Mouse (Mus musculus): Measurements from ENCODE around the gene Mboat1. TPM values are rescaled to one million over a fixed set of nuclear protein-coding genes. Genes with fewer than 3 reads are reported as not detected.

Mboat1 gene
- polyA plus RNA-seq, 2 experiments, result 0.65 to 1.2 TPM

DNA sequence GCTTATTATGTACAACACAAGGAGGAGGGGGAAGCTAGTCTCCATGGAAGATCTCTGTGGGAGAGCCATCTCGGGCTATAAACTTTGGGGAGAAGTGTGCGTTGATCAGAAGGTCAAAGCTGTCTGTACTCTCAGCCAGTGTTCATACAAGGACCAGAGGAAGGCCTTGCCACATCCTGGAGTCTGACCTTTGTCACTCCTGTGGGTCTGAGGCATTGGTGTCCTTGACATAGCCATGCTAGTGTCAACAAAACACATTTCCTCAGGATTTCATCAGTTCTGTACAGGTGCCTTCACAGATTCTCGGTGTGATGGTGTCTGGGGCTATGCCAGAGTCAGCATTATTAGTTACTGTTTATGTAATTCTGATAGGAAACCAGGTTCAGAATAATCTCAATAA lies 115.1 kb downstream of the Mboat1 start:
- Histone ChIP-seq H3K4me1 (replicated peaks; ENCODE audit: control insufficient read depth in 2 of 2, insufficient read depth in 2 of 2, low read length in 1 of 2) (no peaks in the 10 kb centered on the region; a peak in 1 of 4 replicates), H3K4me3 (ENCODE audit: insufficient read depth in 1 of 2, low read depth in 2 of 2, low read length in 2 of 2) (no peak overlapping the region), H3K36me3 (replicated peaks; ENCODE audit: control insufficient read depth, insufficient read depth, low read depth) (no peaks in the 10 kb centered on the region), H3K27ac (no peak overlapping the region), H3K27me3 (ENCODE audit: control insufficient read depth, insufficient read depth, low read length) (no peaks in the 10 kb centered on the region), H3K9ac (replicated peaks) (no peak overlapping the region), H3K4me2 (ENCODE audit: low read depth) (no peak overlapping the region), H3K9me3 (ENCODE audit: control insufficient read depth, low read length) (no peaks in the 10 kb centered on the region)
- no peak for ATAC-seq (ENCODE audit: insufficient read depth)
- no peak for TF ChIP-seq CTCF (IDR thresholded peaks at IDR 0.05; ENCODE audit: low read depth)
- no peak for TF ChIP-seq EP300 (IDR thresholded peaks at IDR 0.05; ENCODE audit: low read depth)
- DNase-seq (ENCODE audit: low read depth in 3 of 3, low spot score in 3 of 3), result no peak
- 56% methylated on average over 3 of the region's 3 CpGs for WGBS (ENCODE audit: insufficient replicate concordance)

DNA sequence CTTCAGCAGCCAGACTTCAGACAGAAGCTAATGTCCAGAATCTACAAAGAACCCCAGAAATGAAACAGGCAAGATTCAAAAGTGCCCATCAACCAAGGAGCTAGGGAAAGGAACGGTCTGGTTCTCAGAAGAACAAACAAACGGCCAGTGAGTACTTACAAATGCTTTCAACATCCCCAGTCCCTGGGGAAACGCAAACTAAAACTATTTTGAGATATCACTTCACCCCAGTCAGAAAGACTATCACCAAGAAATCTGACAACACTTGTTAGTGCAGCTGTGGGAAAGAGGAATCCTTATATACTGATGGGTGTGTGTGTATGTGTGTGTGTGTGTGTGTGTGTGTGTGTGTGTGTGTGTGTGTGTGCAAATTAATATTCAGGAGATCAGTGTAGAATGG lies 116.4 kb downstream of the Mboat1 start:
- H3K9ac ChIP-seq (replicated peaks), result no peak overlapping the region
- 45% methylated on average over 3 of the region's 3 CpGs for WGBS (ENCODE audit: insufficient replicate concordance)
- H3K4me1 ChIP-seq (replicated peaks; ENCODE audit: control insufficient read depth in 2 of 2, insufficient read depth in 2 of 2, low read length in 1 of 2), result no peaks in the 10 kb centered on the region; a peak in 1 of 4 replicates
- no peaks in the 10 kb centered on the region for H3K36me3 ChIP-seq (replicated peaks; ENCODE audit: control insufficient read depth, insufficient read depth, low read depth)
- ATAC-seq (ENCODE audit: insufficient read depth) (no peak), DNase-seq (ENCODE audit: low read depth in 3 of 3, low spot score in 3 of 3) (no peak)
- H3K9me3 ChIP-seq (ENCODE audit: control insufficient read depth, low read length), result no peaks in the 10 kb centered on the region
- H3K27ac ChIP-seq, result no peak overlapping the region
- no peaks in the 10 kb centered on the region for H3K27me3 ChIP-seq (ENCODE audit: control insufficient read depth, insufficient read depth, low read length)
- H3K4me2 ChIP-seq (ENCODE audit: low read depth), result no peak overlapping the region
- TF ChIP-seq CTCF (IDR thresholded peaks at IDR 0.05; ENCODE audit: low read depth), result no peak
- TF ChIP-seq EP300 (IDR thresholded peaks at IDR 0.05; ENCODE audit: low read depth), result no peak
- no peak overlapping the region for H3K4me3 ChIP-seq (ENCODE audit: insufficient read depth in 1 of 2, low read depth in 2 of 2, low read length in 2 of 2)

DNA sequence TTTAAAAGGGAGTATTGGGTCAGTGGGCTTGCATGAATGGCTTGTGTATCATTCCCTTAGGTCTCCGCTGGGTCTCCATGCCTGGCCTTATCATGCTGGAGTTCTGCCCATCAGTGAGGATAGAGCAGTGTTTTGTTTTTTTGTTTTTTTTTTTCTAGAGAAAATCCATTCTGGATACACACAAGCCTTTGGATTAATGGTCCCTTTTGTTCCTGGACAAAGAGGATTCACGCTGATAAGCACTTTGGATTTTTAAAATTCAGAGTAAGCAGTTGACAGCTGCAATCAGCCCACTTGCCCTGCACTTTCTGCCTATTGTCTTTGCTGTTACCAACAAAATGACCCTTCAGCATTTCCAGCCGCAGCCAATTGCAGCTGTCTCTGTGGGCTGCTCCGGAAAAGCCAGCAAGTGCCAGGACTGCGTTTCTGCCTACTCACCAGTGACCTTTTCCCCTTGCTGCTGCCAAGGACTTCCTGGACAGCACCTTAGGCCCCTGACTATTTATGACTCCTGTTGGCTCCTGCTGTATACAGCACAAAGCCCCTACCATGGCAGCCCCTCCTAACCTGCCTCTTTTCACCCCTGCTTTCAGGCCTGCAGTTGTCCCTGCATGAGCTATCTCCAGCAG lies 117.5 kb downstream of the Mboat1 start:
- H3K4me3 ChIP-seq (ENCODE audit: insufficient read depth in 1 of 2, low read depth in 2 of 2, low read length in 2 of 2), result no peak overlapping the region
- H3K27ac ChIP-seq, result no peak overlapping the region
- no peak for DNase-seq (ENCODE audit: low read depth in 3 of 3, low spot score in 3 of 3)
- no peaks in the 10 kb centered on the region for H3K36me3 ChIP-seq (replicated peaks; ENCODE audit: control insufficient read depth, insufficient read depth, low read depth)
- no peaks in the 10 kb centered on the region for H3K27me3 ChIP-seq (ENCODE audit: control insufficient read depth, insufficient read depth, low read length)
- no peaks in the 10 kb centered on the region for H3K9me3 ChIP-seq (ENCODE audit: control insufficient read depth, low read length)
- TF ChIP-seq EP300 (IDR thresholded peaks at IDR 0.05; ENCODE audit: low read depth), result no peak
- no peak for TF ChIP-seq CTCF (IDR thresholded peaks at IDR 0.05; ENCODE audit: low read depth)
- H3K9ac ChIP-seq (replicated peaks), result no peak overlapping the region
- no peak for ATAC-seq (ENCODE audit: insufficient read depth)
- H3K4me2 ChIP-seq (ENCODE audit: low read depth), result no peak overlapping the region
- 36% methylated on average over 5 of the region's 5 CpGs for WGBS (ENCODE audit: insufficient replicate concordance)
- no peaks in the 10 kb centered on the region; a peak in 1 of 4 replicates for H3K4me1 ChIP-seq (replicated peaks; ENCODE audit: control insufficient read depth in 2 of 2, insufficient read depth in 2 of 2, low read length in 1 of 2)

DNA sequence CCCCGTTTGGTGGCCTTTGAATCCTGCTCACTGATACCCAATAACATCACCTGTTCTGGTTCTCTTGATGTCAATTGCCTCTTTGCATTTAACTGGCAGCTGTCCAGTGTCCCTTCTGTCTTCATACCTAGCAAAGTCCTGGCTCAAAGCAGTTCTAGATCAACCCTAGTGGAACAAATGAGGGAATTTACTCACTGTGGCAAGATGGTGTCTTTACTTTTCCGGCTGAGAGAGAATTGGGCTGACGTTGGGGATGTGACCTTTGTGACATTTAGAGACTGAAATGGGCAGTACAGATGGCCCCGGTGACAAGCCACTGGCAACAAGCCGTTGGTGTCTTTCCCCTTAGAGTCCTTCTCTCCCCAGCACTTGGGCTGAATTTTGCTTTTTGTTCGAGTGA lies 118.1 kb downstream of the Mboat1 start:
- Histone ChIP-seq H3K9me3 (ENCODE audit: control insufficient read depth, low read length) (no peaks in the 10 kb centered on the region), H3K4me1 (replicated peaks; ENCODE audit: control insufficient read depth in 2 of 2, insufficient read depth in 2 of 2, low read length in 1 of 2) (no peaks in the 10 kb centered on the region; a peak in 1 of 4 replicates), H3K9ac (replicated peaks) (no peak overlapping the region), H3K27ac (no peak overlapping the region), H3K36me3 (replicated peaks; ENCODE audit: control insufficient read depth, insufficient read depth, low read depth) (no peaks in the 10 kb centered on the region), H3K4me3 (ENCODE audit: insufficient read depth in 1 of 2, low read depth in 2 of 2, low read length in 2 of 2) (no peak overlapping the region), H3K27me3 (ENCODE audit: control insufficient read depth, insufficient read depth, low read length) (no peaks in the 10 kb centered on the region), H3K4me2 (ENCODE audit: low read depth) (no peak overlapping the region)
- no peak for TF ChIP-seq EP300 (IDR thresholded peaks at IDR 0.05; ENCODE audit: low read depth)
- TF ChIP-seq CTCF (IDR thresholded peaks at IDR 0.05; ENCODE audit: low read depth), result no peak
- WGBS (ENCODE audit: insufficient replicate concordance), result 45% methylated on average over 6 of the region's 6 CpGs
- ATAC-seq (ENCODE audit: insufficient read depth), result no peak
- DNase-seq (ENCODE audit: low read depth in 3 of 3, low spot score in 3 of 3), result no peak

DNA sequence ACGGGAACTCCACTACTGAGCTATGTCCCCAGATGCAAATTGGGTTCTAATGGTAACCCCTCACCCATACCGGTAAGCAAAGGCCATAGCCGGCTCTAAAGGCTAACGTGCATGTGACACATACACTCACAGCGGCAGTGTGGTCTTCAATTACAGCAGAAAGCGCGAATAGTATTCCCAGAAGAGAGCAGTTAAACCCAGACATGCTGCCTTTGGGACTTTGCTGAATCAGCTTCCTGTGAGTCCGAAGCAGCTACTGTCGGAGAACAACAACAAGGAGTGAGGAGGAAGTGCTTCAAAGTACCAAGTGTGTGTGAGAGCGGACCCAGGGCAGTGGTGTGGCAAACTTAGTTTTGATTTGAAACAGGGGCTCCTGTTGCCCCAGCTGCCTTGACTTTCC lies 122.5 kb downstream of the Mboat1 start:
- TF ChIP-seq CTCF (IDR thresholded peaks at IDR 0.05; ENCODE audit: low read depth) (no peak), EP300 (IDR thresholded peaks at IDR 0.05; ENCODE audit: low read depth) (no peak)
- no peak for DNase-seq (ENCODE audit: low read depth in 3 of 3, low spot score in 3 of 3)

More for the DNA sequence above, 122.5 kb downstream of the Mboat1 start:
- H3K4me1 ChIP-seq (replicated peaks; ENCODE audit: control insufficient read depth in 2 of 2, insufficient read depth in 2 of 2, low read length in 1 of 2), result no peaks in the 10 kb centered on the region; a peak in 1 of 4 replicates
- no peak for ATAC-seq (ENCODE audit: insufficient read depth)
- H3K4me3 ChIP-seq (ENCODE audit: insufficient read depth in 1 of 2, low read depth in 2 of 2, low read length in 2 of 2), result no peak overlapping the region
- no peaks in the 10 kb centered on the region for H3K27me3 ChIP-seq (ENCODE audit: control insufficient read depth, insufficient read depth, low read length)
- WGBS (ENCODE audit: insufficient replicate concordance), result 47% methylated on average over 10 of the region's 10 CpGs
- H3K27ac ChIP-seq, result no peak overlapping the region
- no peak overlapping the region for H3K9ac ChIP-seq (replicated peaks)
- H3K36me3 ChIP-seq (replicated peaks; ENCODE audit: control insufficient read depth, insufficient read depth, low read depth), result no peaks in the 10 kb centered on the region
- H3K9me3 ChIP-seq (ENCODE audit: control insufficient read depth, low read length), result no peaks in the 10 kb centered on the region
- H3K4me2 ChIP-seq (ENCODE audit: low read depth), result no peak overlapping the region
